Mouse (Mus musculus) B cell, adult 2 months (primary cell): ENCODE measurements around the gene Rad52.

Source experiments
- DNase-seq, 2 experiments: peaks; one replicate each; pipeline ENCODE4 v3.0.0; 2022

Gene Rad52

DNA sequence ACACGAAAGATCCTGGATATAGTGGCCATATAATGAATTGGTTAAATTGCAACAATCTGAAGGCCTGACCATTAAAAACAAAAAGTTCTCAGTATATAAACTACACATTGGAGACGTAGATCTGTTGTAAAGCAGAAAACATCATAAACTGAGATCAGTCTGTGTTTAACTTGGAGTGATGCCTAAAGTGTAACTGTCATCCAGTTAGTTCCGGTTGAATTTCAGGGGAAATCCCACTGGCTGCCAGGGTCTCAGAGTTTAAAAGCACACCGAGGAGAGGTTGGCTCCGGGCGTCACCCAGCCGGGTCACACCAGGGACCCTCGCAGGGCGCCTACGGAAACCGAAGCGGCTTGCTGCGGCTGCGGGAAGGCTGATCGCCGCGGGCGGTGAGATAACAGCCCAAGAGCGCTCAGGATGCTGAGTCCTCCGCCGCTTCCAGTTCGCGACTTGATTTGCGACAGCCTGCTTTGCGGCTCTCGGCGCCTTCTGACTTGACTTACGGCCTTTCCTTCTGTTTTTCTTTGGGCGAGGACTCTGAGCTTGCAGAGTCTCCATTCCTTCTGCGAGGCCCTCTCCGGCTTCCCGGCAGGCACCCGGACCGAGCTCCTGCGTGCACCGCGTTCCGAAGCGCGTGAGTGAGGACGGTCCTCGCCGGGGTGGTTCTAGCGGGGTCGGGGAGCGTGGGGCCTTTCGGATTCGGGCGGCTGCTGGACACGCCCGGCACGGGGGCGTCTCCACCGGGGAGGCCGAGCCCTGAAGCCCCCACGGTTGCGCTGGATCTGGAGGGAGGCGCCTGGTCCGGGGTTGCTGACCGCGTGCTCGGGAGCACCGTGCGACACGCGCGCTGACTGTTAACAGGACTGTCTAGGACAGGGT is at the start of gene Rad52:
TSS of gene Rad52 (plus strand) at position 495 of the 877 bp plus-strand sequence.
- peak; percentile 73 to 78 for DNase-seq

DNA sequence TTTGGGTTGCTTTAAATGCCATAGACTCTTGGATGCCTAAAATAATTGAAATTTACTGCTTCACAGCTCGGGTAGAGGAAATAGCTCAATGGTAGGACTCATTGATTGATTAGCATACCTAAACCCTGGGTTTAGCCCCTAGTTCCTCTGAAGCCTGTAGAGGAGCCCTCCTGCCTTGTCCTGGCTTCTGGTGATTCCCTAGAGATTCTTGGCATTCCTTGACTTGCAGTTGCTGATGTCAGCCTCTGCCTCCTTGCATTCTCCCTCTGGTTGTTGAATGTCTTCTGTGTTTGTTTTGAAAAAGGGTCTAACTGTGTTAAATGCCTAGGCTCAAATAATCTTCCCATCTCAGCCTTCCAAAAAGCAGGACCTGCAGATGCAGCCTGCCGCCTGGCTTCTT is 48.3 kb upstream of the Rad52 start:
- no peak for DNase-seq

DNA sequence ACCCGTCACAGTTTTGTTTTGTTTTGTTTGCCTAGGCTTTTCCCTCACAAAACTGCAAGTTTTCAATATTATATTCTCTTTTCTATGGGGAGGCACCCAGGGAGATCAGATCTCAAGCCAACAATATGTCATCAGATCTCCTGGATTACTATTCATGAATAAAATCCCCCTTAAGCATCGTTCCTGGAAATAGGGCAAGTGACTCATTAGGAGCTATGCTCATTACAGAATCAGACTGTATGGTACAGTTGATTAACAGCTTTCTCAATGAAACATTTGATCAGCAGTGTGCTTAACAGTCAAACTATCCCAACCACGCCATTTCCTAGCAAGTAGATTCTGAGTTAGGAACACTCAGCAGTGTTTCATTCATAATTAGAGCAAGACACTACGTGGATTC is 47.0 kb upstream of the Rad52 start:
- DNase-seq: no peak

DNA sequence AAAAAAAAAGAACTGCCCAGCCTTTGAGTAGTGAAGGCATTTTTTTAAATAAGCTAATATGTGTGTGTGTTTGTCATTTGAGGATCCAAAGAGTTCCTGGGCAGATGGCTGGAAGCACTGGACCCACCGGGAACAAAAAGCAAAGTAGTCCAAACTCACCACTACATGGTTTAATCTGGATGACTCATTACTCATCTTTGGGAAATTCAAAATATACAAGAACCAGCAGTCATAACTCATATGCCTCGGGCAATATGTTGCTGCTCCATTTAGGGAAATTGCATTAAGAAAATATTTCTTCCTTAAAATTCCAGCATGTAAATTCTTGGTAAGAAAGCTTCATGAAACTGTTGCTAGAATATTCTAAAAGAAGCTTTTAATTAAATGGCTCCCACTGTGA is 42.3 kb upstream of the Rad52 start:
- DNase-seq: no peak

DNA sequence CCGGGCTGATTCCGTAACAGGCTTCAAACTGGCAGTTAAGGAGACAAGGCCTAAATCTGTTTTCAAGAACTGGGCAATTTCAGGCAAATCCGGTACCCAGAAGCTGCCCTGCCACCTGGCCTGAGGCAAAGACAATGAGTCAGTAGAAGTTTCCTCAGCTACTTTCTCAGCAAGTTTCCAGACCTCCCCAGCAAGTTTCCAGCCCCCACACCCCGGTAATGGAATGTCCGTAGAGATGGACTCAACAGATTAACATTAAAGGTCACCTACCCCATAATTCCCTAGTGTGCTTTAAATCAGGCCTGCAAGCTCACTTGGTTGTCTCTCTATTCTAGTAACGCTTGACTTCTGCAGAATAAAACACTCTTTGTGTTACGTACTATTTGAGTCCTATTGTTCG is 41.0 kb upstream of the Rad52 start:
- no peak for DNase-seq

DNA sequence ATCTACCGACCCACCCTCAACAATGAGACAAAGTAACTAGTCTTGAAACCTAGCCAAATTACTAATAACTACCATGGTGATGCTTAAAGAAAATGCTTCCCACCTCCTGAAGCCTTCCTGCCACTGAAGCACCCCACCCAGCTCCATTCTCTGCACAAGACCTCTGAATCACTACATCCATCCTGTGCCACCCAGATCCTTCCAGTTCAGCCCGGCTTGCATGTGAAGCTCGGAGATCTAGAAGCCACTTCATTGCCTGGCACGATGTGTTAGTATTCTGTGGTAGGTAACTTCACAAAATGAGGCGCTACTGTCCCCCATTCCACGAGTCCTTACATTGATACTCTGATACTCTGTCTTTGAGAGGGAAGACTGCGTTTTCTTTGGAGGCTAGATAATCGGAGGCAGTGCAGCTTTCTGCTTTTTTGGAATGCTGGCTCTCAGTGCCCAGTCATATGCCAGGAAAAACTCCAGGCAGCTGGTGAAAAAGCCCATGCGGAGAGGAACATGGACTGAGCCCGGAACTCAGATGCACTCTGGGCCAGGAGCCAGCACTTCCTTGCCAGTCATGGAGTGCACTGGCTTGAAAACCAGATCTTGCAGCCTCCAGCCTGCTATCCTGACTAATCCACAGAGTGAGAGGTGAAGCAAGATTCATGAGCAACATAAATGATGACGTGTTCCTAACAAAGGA is 38.0 kb upstream of the Rad52 start:
- no peak for DNase-seq

DNA sequence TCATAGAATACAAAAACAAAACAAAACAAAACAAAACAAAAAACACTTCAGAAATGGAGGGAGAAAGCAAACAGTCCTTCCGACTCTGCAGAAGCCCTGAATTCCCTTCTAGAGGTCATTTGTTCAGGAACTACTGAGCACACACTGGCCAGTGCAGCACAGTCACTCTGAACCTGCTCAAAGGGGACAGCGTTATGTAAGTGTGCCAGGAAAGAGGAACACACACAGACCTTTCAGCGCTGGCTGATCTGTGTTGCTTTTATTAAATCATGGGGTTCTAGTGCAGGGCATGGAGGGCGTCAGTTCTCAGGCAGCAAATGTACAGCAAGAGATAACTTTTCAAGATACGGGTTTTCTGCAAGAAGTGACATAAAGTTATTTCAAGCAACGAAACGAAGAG is 19.3 kb upstream of the Rad52 start:
- no peak for DNase-seq

DNA sequence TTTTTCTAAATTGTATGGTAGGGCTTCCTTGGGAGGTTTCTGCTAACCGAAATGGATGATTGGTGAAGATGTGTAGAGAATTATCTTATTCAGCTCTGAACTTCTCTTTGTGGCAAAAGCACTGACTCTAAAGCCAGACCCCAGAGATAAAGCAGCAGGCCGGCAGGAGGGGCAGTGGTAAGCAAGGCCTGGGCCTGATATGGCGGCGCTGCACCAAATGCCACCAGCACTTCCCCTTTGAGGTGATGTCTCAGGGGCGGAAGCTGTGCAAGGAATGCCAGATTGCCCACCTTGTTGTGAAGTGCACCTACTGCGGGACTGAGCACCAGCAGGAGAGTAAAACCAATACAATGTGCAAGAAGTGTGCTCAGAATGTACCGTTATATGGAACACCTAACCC is 9.8 kb upstream of the Rad52 start:
- no peak for DNase-seq

DNA sequence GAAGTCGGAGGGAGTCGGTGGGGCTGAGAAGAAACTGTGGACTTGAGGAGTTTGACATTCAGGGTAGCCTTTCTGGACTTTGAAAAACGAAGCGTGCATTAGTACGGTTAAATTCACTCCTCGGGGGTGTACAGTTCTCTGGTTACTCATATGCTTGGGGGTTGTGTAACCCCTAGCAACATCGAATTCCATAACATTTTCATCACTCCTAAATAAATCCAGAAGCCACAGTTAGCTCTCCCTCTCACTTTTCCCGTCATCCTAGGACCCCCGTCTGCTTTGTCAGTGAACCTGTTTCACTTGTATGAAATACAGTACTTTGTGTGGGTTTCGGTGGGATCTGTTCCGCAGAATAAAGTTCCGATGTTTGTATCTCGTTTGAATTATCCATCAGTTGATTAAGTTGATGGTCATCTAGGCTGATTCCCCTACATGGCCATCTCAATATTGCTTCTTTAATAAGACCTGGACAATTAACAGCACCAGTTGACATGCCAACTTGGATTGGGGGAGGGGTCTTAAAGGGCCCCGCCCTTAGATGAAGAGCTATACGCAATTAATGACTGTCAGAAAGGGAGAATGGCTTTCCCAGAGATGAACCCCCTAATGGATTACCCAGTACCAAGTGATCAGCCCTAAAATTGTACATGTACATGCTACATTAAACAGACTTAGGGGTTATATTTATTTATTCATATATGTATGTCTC is 737 bp downstream of the Rad52 start:
- no peak for DNase-seq

DNA sequence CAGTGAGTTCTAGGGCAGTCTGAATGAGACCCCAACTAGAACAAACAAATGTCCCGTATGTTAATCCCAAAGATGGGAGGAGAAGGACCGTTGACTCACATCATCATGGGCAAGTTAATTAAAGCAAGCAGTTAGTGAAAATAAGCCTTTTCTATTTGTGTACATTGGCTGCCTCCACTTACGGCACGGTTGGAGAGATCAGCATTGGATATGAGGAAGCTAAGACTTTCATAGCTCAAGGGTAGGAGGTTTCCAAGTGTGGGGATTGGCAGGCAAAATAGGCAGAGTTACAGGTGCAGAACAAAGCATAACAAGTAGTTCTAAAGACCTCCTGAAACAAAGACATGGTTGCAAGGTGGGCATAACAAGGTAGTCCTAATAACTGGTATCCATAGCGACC is 3.0 kb downstream of the Rad52 start:
- no peak for DNase-seq

DNA sequence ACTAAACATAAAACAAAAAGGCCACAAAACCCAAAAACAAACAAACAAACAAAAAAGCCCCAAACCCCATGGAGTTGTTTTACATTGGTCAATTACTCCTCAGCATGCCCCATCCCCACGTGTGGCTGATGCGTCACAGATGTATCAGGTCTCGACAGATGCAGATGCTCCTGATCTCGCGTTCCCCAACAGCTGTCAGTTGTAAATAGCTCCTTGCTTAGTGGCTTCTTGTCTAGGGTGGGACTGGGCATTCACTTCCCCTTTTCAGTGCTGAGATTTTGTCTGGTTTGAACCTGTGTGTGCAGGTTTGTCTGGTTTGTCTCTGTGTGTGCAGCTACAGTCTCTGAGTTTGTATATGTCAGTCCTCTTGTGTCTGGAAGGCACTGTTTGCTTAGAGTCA is 9.5 kb downstream of the Rad52 start:
- DNase-seq: peak; percentile 45 to 60

DNA sequence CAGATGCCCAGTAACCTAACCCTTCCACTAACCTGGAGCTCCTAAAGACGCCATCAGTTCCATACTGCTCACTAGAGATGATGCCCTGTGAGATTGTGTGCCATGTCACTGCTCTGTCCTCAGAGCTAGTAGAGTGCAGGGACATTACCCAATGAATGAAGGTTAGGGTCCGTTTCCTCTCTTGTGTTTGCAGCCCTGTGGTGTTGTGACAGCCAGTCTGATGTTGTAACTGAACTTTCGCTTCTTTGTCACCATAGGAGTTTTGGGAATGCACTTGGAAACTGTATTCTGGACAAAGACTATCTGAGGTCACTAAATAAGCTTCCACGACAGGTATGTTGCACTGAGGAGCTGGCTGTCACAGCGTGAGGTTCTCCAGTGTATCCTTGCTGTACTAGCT is 13.2 kb downstream of the Rad52 start:
- no peak for DNase-seq

DNA sequence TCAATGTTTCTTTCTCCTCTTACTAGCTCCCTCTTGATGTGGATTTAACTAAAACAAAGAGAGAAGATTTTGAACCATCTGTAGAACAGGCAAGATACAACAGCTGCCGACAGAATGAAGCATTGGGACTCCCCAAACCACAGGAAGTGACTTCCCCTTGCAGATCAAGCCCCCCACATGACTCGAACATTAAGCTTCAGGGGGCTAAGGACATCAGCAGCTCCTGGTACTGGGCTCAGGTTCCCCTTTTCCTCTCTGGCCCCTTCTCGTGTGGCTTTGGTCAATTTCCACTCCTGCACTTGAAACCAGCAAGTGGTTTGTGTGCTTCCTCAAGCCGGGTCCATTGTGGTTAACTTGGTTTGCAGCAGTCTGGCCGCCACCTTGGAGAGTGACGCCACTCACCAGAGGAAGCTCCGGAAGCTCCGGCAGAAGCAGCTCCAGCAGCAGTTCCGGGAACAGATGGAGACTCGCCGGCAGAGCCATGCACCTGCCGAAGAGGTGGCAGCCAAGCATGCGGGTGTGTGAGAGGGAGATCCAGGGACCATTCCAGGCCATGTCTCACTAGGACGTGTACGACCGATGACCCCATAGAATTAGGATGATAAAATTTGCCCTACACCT is 16.2 kb downstream of the Rad52 start:
- peak; percentile 18 to 34 for DNase-seq

DNA sequence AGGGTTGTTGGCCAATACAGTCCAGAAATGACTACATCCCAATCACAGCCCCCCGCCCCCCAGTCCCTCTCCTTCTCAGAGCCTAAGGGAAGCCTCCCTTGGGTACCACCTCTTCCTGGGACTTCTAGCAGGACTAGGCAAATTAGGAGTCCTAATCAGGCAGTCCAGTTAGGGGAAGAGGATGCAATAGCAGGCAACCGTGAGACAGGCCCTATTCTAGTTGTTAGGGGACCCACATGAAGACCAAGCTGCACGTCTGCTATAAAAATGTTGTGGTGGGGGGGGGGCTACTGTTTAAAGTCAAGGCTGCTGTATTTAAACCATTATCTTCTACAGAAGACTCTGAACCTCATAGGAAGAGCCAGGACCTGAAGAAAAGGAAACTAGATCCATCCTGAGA is 19.6 kb downstream of the Rad52 start:
- DNase-seq: no peak

DNA sequence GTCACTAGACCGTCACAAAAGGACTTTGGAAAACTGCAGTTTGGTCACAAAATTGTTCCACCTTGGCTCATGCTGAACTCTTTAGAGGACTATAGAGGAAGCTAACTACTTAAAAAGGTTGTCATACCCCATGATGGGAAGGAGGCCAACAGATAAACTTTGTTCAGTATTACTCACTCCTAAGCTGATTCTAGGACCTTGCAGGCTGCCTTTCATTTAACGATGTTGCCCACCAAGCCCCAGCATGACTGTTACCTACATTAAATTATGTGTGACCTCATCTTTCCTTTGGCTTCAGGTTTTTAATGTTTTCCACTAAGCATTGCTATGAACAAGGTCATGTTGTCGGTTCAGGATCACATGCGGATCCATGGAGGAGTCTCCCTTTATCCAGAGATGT is 20.0 kb downstream of the Rad52 start:
- no peak for DNase-seq

DNA sequence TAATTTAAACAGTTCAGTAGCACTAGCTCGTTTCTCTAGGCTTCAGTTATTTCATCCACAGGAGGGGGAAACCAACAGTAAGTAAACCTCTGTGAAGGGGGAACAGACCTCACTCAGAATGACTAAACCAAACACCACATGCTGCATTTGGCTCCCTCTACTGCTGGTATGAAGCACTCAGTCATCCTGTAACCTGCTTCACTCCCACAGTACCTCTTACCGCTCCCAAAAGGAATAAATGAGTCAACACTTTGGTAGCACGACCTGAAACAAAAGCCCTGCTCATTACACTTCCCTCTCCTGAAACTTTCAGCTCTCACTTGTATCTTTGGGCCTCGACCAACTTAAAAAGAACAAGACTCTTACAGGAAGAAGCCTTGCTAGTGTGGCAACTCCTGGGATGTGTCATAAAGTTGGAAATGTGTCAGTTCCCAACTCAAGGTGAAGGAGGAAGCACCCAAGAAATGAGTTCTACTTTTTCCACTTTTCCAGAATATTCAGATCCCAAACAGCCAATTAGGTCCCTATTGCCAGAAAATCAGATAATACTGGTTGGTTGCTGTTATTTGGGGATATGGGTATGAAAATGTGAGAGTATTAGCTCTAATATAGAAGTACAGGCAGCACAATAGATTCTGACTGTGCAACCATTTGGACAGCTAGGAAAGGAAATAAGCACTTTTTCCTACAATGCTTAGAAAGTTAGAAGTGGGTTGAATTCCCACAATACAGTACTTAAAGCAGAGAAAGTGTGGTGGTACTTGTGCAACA is 21.9 kb downstream of the Rad52 start:
- no peak for DNase-seq
